Mouse (Mus musculus): ENCODE measurements at regions not wholly inside any gene's neighbourhood (a gene's known extent, or its start where the extent isn't known, plus 50 kb on each side); places are given as distances from the start of the nearest gene placed in this dataset.

GRCm38 (mm10) chr10:68872102-68872501 lies 148.7 kb downstream of the Tmem26 start:
- 44% methylated on average over 4 of the region's 4 CpGs for WGBS (ENCODE audit: insufficient replicate concordance)
- H3K9ac ChIP-seq (ENCODE audit: low read depth, low read length), result no peak overlapping the region

DNA sequence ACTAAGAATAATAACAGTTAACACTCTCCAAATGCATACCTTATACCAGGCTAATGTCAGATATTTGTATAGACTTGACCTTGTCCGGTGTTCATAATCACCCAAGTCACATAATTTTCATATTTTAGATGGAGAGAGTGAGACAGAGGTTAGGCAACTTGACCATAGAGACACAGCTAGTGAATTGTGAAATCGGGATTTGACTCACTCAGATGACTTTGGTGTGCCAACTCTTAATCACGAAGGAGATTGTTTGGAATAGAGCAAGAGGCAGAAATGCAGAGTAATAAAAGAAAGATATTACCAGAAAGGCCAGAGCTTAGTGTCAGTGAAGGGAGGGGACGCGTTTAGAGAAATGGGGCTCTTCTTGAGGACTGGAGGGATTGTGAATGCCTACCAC lies 152.2 kb downstream of the Tmem26 start:
- H3K4me3 ChIP-seq (ENCODE audit: low read depth, low read length), result no peak overlapping the region
- no peak overlapping the region for H3K27ac ChIP-seq (ENCODE audit: low read length)
- no peaks in the 10 kb centered on the region for H3K9me3 ChIP-seq (replicated peaks; ENCODE audit: control insufficient read depth, low read length)
- no peak overlapping the region for H3K9ac ChIP-seq (ENCODE audit: low read depth, low read length)
- ATAC-seq (ENCODE audit: low read depth), result no peak
- WGBS (ENCODE audit: insufficient replicate concordance), result 74% methylated on average over 5 of the region's 5 CpGs
- no peak overlapping the region for H3K4me2 ChIP-seq (ENCODE audit: low read depth, low read length)
- H3K4me1 ChIP-seq (ENCODE audit: control insufficient read depth, low read depth, low read length), result no peaks in the 10 kb centered on the region
- no peaks in the 10 kb centered on the region for H3K36me3 ChIP-seq (ENCODE audit: control insufficient read depth, insufficient read depth)
- H3K27me3 ChIP-seq (ENCODE audit: control insufficient read depth, insufficient read depth, low read depth, low read length), result no peaks in the 10 kb centered on the region

More at GRCm38 (mm10) chr10:68872102-68872501, 148.7 kb downstream of the Tmem26 start:
- H3K4me2 ChIP-seq (ENCODE audit: low read depth, low read length), result no peak overlapping the region
- no peak for ATAC-seq (ENCODE audit: low read depth)
- no peaks in the 10 kb centered on the region for H3K27me3 ChIP-seq (ENCODE audit: control insufficient read depth, insufficient read depth, low read depth, low read length)
- H3K36me3 ChIP-seq (ENCODE audit: control insufficient read depth, insufficient read depth), result no peaks in the 10 kb centered on the region
- H3K27ac ChIP-seq (ENCODE audit: low read length), result no peak overlapping the region
- no peak overlapping the region for H3K4me3 ChIP-seq (ENCODE audit: low read depth, low read length)
- H3K4me1 ChIP-seq (ENCODE audit: control insufficient read depth, low read depth, low read length), result no peaks in the 10 kb centered on the region
- no peaks in the 10 kb centered on the region for H3K9me3 ChIP-seq (replicated peaks; ENCODE audit: control insufficient read depth, low read length)

GRCm38 (mm10) chr10:68893100-68893841 lies 169.8 kb downstream of the Tmem26 start:
- Histone ChIP-seq H3K4me2 (ENCODE audit: low read depth, low read length) (no peak overlapping the region), H3K4me3 (ENCODE audit: low read depth, low read length) (no peak overlapping the region), H3K9ac (ENCODE audit: low read depth, low read length) (no peak overlapping the region), H3K4me1 (ENCODE audit: control insufficient read depth, low read depth, low read length) (no peaks in the 10 kb centered on the region), H3K27ac (ENCODE audit: low read length) (no peak overlapping the region), H3K27me3 (ENCODE audit: control insufficient read depth, insufficient read depth, low read depth, low read length) (no peaks in the 10 kb centered on the region), H3K9me3 (replicated peaks; ENCODE audit: control insufficient read depth, low read length) (no peaks in the 10 kb centered on the region), H3K36me3 (ENCODE audit: control insufficient read depth, insufficient read depth) (no peaks in the 10 kb centered on the region)
- ATAC-seq (ENCODE audit: low read depth), result no peak
- whole genome bisulfite sequencing (ENCODE audit: insufficient replicate concordance), result 54% methylated on average over 8 of the region's 8 CpGs

- H3K27me3 ChIP-seq (ENCODE audit: control insufficient read depth, insufficient read depth, low read depth, low read length), result no peaks in the 10 kb centered on the region
- no peaks in the 10 kb centered on the region for H3K4me1 ChIP-seq (ENCODE audit: control insufficient read depth, low read depth, low read length)
- H3K36me3 ChIP-seq (ENCODE audit: control insufficient read depth, insufficient read depth), result no peaks in the 10 kb centered on the region
- no peak overlapping the region for H3K27ac ChIP-seq (ENCODE audit: low read length)
- no peak overlapping the region for H3K4me3 ChIP-seq (ENCODE audit: low read depth, low read length)
- no peaks in the 10 kb centered on the region for H3K9me3 ChIP-seq (replicated peaks; ENCODE audit: control insufficient read depth, low read length)
- H3K9ac ChIP-seq (ENCODE audit: low read depth, low read length), result no peak overlapping the region
- H3K4me2 ChIP-seq (ENCODE audit: low read depth, low read length), result no peak overlapping the region
- WGBS (ENCODE audit: insufficient replicate concordance), result 73% methylated on average over 6 of the region's 6 CpGs
- ATAC-seq (ENCODE audit: low read depth), result no peak
Observed at GRCm38 (mm10) chr10:68894121-68894520, 170.7 kb downstream of the Tmem26 start.

DNA sequence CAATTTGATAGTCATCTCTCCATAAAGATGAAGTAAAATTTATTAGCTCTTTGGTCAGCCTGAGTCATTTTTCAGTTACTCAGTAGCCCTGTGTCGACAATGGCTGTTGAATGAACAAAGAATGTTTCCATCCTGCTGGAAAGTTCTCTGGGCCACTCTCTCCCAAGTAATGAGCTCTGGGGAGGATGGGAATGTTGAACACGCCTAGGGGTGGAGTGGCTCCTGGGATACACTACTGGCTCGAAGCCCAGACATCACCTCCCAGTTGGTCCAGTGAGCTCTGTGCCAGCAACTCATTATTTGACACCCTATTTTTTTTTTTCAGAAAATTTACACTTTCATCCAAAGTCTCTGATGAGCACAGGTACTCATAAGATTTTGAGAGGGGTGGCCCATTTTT lies 174.1 kb downstream of the Tmem26 start:
- 47% methylated on average over 3 of the region's 3 CpGs for whole genome bisulfite sequencing (ENCODE audit: insufficient replicate concordance)
- H3K36me3 ChIP-seq (ENCODE audit: control insufficient read depth, insufficient read depth), result no peaks in the 10 kb centered on the region
- no peaks in the 10 kb centered on the region for H3K27me3 ChIP-seq (ENCODE audit: control insufficient read depth, insufficient read depth, low read depth, low read length)
- ATAC-seq (ENCODE audit: low read depth), result no peak
- H3K9me3 ChIP-seq (replicated peaks; ENCODE audit: control insufficient read depth, low read length), result no peaks in the 10 kb centered on the region
- no peaks in the 10 kb centered on the region for H3K4me1 ChIP-seq (ENCODE audit: control insufficient read depth, low read depth, low read length)
- H3K4me3 ChIP-seq (ENCODE audit: low read depth, low read length), result no peak overlapping the region
- no peak overlapping the region for H3K4me2 ChIP-seq (ENCODE audit: low read depth, low read length)
- H3K27ac ChIP-seq (ENCODE audit: low read length), result no peak overlapping the region
- no peak overlapping the region for H3K9ac ChIP-seq (ENCODE audit: low read depth, low read length)

GRCm38 (mm10) chr10:68901168-68901567 lies 177.7 kb downstream of the Tmem26 start:
- no peak for ATAC-seq (ENCODE audit: low read depth)
- H3K9ac ChIP-seq (ENCODE audit: low read depth, low read length), result no peak overlapping the region
- H3K9me3 ChIP-seq (replicated peaks; ENCODE audit: control insufficient read depth, low read length), result no peaks in the 10 kb centered on the region
- H3K4me1 ChIP-seq (ENCODE audit: control insufficient read depth, low read depth, low read length), result no peaks in the 10 kb centered on the region
- no peak overlapping the region for H3K4me3 ChIP-seq (ENCODE audit: low read depth, low read length)
- no peaks in the 10 kb centered on the region for H3K27me3 ChIP-seq (ENCODE audit: control insufficient read depth, insufficient read depth, low read depth, low read length)
- H3K4me2 ChIP-seq (ENCODE audit: low read depth, low read length), result no peak overlapping the region
- WGBS (ENCODE audit: insufficient replicate concordance), result 52% methylated on average over 4 of the region's 4 CpGs
- no peak overlapping the region for H3K27ac ChIP-seq (ENCODE audit: low read length)
- H3K36me3 ChIP-seq (ENCODE audit: control insufficient read depth, insufficient read depth), result no peaks in the 10 kb centered on the region

- Histone ChIP-seq H3K9ac (ENCODE audit: low read depth, low read length) (no peak overlapping the region), H3K4me1 (ENCODE audit: control insufficient read depth, low read depth, low read length) (no peaks in the 10 kb centered on the region), H3K9me3 (replicated peaks; ENCODE audit: control insufficient read depth, low read length) (no peaks in the 10 kb centered on the region), H3K4me2 (ENCODE audit: low read depth, low read length) (no peak overlapping the region), H3K27me3 (ENCODE audit: control insufficient read depth, insufficient read depth, low read depth, low read length) (no peaks in the 10 kb centered on the region), H3K4me3 (ENCODE audit: low read depth, low read length) (no peak overlapping the region), H3K27ac (ENCODE audit: low read length) (no peak overlapping the region), H3K36me3 (ENCODE audit: control insufficient read depth, insufficient read depth) (no peaks in the 10 kb centered on the region)
- 20% methylated on average over 3 of the region's 3 CpGs for whole genome bisulfite sequencing (ENCODE audit: insufficient replicate concordance)
- ATAC-seq (ENCODE audit: low read depth), result no peak
Observed at GRCm38 (mm10) chr10:68902670-68903069, 179.2 kb downstream of the Tmem26 start.

- 90% methylated on average over 10 of the region's 10 CpGs for WGBS (ENCODE audit: insufficient replicate concordance)
Observed at GRCm38 (mm10) chr10:68904337-68904736, 180.9 kb downstream of the Tmem26 start.

DNA sequence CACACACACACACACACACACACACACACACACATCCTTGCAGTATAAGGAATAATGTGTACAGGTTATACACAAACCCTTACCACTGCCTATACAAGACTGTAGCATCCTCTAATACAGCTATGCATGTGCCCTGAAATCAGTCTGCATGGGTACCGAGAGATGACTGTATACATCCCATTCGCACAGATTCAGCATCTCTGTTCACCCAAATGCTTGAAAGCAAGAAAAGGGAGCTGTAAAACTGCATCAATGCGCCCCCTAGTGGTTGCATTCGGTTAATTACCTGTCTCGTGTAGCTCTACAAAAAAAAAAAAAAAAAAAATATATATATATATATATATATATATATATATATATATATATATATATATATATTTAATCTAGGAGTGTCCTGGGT lies 184.8 kb downstream of the Tmem26 start:
- 20% methylated on average over 5 of the region's 5 CpGs for WGBS (ENCODE audit: insufficient replicate concordance)

More at GRCm38 (mm10) chr10:68904337-68904736, 180.9 kb downstream of the Tmem26 start:
- ATAC-seq (ENCODE audit: low read depth), result no peak
- Histone ChIP-seq H3K4me3 (ENCODE audit: low read depth, low read length) (no peak overlapping the region), H3K27me3 (ENCODE audit: control insufficient read depth, insufficient read depth, low read depth, low read length) (no peaks in the 10 kb centered on the region), H3K4me2 (ENCODE audit: low read depth, low read length) (no peak overlapping the region), H3K9ac (ENCODE audit: low read depth, low read length) (no peak overlapping the region), H3K4me1 (ENCODE audit: control insufficient read depth, low read depth, low read length) (no peaks in the 10 kb centered on the region), H3K36me3 (ENCODE audit: control insufficient read depth, insufficient read depth) (no peaks in the 10 kb centered on the region), H3K27ac (ENCODE audit: low read length) (no peak overlapping the region), H3K9me3 (replicated peaks; ENCODE audit: control insufficient read depth, low read length) (no peaks in the 10 kb centered on the region)

More for the DNA sequence above, 184.8 kb downstream of the Tmem26 start:
- Histone ChIP-seq H3K36me3 (ENCODE audit: control insufficient read depth, insufficient read depth) (no peaks in the 10 kb centered on the region), H3K4me1 (ENCODE audit: control insufficient read depth, low read depth, low read length) (no peaks in the 10 kb centered on the region), H3K4me2 (ENCODE audit: low read depth, low read length) (no peak overlapping the region), H3K27me3 (ENCODE audit: control insufficient read depth, insufficient read depth, low read depth, low read length) (no peaks in the 10 kb centered on the region), H3K27ac (ENCODE audit: low read length) (no peak overlapping the region), H3K9me3 (replicated peaks; ENCODE audit: control insufficient read depth, low read length) (no peaks in the 10 kb centered on the region), H3K4me3 (ENCODE audit: low read depth, low read length) (no peak overlapping the region), H3K9ac (ENCODE audit: low read depth, low read length) (no peak overlapping the region)
- ATAC-seq (ENCODE audit: low read depth), result no peak

Measured in liver, embryonic 16.5 days (tissue).